Mouse (Mus musculus): ENCODE measurements around the gene Limd1.

Limd1 gene

DNA sequence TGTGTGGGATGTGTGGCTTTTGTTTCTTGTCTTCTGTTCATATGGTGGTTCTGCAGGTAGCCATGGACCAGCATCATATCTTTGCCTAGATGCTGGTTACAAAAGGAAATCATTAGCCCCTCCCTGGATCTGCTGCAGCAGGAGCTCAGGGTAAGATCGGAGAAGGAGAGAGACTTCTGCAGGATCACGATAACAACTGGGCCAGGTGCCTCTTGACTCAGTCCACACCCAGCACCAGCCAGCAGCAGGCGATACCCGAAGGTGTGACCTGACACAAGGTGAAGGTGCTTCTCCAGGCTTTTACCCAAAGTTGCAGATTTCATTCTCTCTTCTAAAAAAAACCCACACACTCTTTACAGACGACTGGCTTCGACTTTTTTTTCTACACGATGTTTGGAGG is 2.6 kb downstream of the Limd1 start:
- CTCF ChIA-PET = interaction anchor here (0.6 to 1.1 kb wide), 4 partner anchors 25 to 1237 kb away, joined by 3 to 23 read pairs (median 4); no protein-coding TSS in a partner anchor

DNA sequence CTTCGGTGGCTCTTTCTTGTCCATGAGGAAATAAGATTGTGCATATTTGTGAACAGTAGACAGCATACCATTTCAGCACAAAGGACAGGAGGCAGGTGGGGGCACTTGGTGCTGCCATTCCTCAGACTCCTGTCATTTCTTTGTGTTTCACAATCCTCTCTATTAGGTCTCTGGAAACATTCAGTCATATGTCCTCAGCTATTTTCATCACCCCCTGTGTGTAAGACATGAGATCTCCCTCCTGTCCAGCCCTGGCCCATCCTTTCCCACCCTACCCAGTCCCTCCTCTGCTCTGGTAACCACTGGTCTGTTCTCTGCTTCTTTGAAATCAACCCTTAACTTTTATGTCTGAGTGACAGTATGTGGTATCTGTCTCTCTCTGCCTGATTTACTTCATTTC is 5.1 kb downstream of the Limd1 start:
- CTCF ChIA-PET = interaction anchor here (1.2 kb wide), 1 partner anchor 39 kb away, joined by 3 read pairs; no protein-coding TSS in a partner anchor

GRCm38 (mm10) chr9:123484830-123485229 is 6.3 kb downstream of the Limd1 start:
- CTCF ChIA-PET = no interaction called here

DNA sequence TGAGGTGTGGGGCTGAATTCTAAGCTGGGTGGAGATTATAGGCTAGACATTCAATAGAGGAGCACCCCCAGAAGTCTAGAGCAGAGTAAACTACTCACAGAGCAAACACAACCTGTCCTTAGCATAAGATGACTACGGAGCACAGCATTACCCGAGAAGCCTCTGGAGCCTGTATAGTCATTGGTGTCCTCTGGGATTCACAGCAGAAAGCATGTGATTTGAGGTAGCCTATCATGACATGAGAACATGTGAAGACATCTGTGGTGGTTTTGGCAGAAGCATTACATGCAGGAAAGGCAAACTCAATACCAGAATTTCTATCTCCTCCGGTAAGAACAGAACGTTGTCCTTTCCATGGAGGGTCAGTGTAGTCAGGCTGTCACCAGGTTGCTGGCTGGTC is 7.1 kb downstream of the Limd1 start:
- CTCF ChIA-PET = no interaction called here

DNA sequence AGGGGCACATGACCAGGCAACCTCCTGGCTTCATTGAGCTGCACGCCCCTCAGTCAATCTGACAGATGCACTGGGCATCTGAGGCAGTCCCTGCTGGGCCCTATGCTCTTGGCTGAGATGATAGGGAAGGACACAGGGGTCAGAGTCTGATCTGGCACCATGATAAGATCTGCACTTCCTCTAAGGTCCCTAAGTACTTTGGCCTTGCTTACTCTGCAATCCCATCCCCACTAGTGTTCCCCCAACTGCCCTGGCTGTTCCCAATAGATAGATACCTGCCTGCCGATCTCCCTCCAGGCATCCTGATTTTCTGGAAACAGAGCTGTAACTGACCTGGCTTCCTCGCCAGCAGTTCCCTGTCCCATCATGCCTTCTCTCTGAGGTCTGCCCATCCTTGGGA is 8.1 kb downstream of the Limd1 start:
- CTCF ChIA-PET = interaction anchor here (0.6 to 0.7 kb wide), 2 partner anchors 20 to 446 kb away, joined by 3 to 7 read pairs; no protein-coding TSS in a partner anchor

GRCm38 (mm10) chr9:123489073-123489472 is 10.6 kb downstream of the Limd1 start:
- CTCF ChIA-PET = interaction anchor here (1.7 kb wide), 1 partner anchor 14 kb away, joined by 3 read pairs; no protein-coding TSS in a partner anchor

GRCm38 (mm10) chr9:123489727-123490343 is 11.3 kb downstream of the Limd1 start:
- CTCF ChIA-PET = interaction anchor here (1.7 kb wide), 1 partner anchor 13 kb away, joined by 3 read pairs; no protein-coding TSS in a partner anchor

DNA sequence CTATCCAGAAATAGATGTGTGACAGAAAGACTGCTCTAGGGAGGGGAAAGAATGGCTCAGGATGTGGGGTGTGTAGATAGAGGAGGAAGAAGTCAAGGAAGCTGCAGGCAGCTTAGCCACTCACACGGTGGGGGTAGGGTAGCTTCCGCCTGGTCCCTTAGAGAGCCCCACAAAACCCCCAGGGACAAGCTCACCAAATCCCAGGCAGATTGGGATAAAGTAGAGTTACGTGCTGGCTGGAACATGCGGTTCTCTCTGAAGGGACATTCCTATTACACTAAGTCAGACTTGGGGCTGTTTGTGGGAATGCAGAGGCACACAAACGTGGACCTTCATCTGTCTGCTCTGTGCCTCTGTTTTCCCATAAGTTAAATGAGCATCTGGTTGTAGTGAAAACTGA is 12.4 kb downstream of the Limd1 start:
- CTCF ChIA-PET = no interaction called here

- CTCF ChIA-PET = interaction anchor here (1.4 kb wide), 1 partner anchor 20 kb away, joined by 3 read pairs; no protein-coding TSS in a partner anchor
These were observed 13.5 kb downstream of the Limd1 start for GRCm38 (mm10) chr9:123491917-123492585.

DNA sequence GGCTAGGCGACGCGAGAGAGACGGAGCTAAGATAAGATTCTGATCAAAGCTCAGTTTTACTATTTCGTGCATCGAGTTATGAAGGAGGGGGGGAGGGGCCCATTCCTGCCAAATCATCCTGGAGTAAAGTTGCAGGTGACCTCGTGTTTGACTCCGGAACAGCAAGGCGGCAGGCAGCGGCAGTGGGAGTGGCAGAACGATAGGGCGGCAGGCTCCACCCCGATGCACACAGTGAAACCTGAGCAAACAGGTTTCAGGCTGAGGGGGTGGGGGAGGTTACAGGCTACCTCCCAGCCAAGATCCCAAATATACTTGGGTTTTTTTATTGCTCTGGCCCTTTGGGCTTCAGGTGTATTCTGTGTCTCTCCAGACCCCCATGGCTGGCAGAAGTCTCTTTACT is 18.2 kb downstream of the Limd1 start:
- CTCF ChIA-PET = no interaction called here

DNA sequence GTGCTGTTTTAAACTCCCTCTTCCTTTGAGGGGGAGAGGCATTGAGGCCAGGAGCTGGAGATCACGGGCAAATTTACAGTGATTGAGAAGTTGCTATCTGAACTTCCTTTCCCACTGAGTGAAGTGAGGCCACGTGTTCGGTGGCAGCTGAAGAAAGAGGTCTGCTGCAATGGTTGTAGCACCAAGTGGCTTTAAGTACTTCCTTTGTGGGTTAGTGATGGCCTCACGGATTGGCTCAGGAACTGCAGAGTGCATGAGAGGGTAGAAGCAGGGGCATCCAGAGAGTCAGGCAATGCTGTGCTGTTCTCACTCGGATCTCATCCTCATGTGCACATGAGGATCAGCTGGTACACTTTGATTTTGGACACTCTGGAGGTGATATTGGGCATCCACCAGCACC is 19.4 kb downstream of the Limd1 start:
- CTCF ChIA-PET = interaction anchor here (0.6 to 0.9 kb wide), 2 partner anchors 14 to 28 kb away, joined by 4 to 8 read pairs; no protein-coding TSS in a partner anchor

GRCm38 (mm10) chr9:123500480-123500879 is 22.0 kb downstream of the Limd1 start:
- CTCF ChIA-PET = no interaction called here

GRCm38 (mm10) chr9:123503171-123503834 is 24.8 kb downstream of the Limd1 start:
- CTCF ChIA-PET = interaction anchor here (0.9 to 1.3 kb wide), 3 partner anchors 14 to 25 kb away, joined by 3 read pairs; partner anchors contain the start of gene Limd1

DNA sequence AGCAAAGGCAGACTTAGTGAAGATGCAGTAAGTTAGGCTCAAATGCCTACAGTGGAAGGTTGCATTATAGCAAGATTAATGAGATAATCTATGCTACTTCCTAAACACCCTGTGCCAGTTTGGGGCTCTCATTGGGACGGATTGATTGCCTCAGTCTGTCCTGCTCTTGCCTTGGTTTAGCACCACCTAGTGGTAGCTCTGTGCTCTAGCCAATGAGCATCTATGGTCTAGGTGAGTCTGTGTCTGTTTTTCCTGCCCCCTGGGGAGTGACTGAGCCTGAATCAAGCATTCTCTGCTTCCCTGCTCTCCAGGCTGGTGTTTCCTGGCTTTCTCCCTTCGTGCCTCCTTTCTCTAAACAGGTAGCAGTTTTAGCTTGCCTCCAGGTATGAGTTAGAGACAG is 25.8 kb downstream of the Limd1 start:
- CTCF ChIA-PET = interaction anchor here (1.3 kb wide), 1 partner anchor 15 kb away, joined by 3 read pairs; no protein-coding TSS in a partner anchor

- CTCF ChIA-PET = interaction anchor here (0.7 to 1.0 kb wide), 2 partner anchors 25 to 30 kb away, joined by 3 read pairs; no protein-coding TSS in a partner anchor
These were observed 27.1 kb downstream of the Limd1 start for GRCm38 (mm10) chr9:123505598-123505997.

GRCm38 (mm10) chr9:123506270-123507146 is 28.0 kb downstream of the Limd1 start:
- CTCF ChIA-PET = interaction anchor here (0.6 to 1.0 kb wide), 4 partner anchors 11 to 31 kb away, joined by 3 read pairs; no protein-coding TSS in a partner anchor

DNA sequence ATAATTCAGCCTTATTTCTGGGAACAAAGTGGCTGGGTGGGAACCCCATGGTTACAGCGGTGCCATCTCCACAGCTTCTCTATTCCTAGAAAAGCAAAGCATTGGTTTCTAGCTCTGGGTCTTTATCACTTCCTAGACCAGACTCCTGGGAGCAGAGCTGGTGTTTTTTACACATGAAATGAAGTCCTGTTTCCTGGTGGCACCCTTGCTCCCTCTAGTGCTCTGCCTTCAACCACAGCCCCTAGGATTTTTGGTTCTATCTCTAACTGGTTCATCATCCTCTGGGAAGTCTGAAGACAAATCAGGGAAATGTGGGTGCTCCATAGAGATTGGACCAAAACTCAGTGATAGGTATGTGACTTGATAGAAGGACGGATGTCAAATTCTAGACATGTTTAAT is 28.9 kb downstream of the Limd1 start:
- CTCF ChIA-PET = interaction anchor here (0.6 kb wide), 1 partner anchor 10 kb away, joined by 3 read pairs; no protein-coding TSS in a partner anchor

- CTCF ChIA-PET = interaction anchor here (0.9 to 1.2 kb wide), 3 partner anchors 11 to 33 kb away, joined by 3 to 8 read pairs (median 3); no protein-coding TSS in a partner anchor
These were observed 30.5 kb downstream of the Limd1 start for GRCm38 (mm10) chr9:123508986-123509385.

GRCm38 (mm10) chr9:123509638-123510604 is 31.4 kb downstream of the Limd1 start:
- CTCF ChIA-PET = interaction anchor here (0.8 to 1.2 kb wide), 3 partner anchors 14 to 28 kb away, joined by 3 to 39 read pairs (median 8); no protein-coding TSS in a partner anchor
